Mouse (Mus musculus) urinary bladder, adult 2 months (tissue): ENCODE measurements around the gene Actr1a. TPM values are rescaled to one million over a fixed set of nuclear protein-coding genes. Genes with fewer than 3 reads are reported as not detected.

Experiments
- DNase-seq: peaks from one replicate; pipeline ENCODE4 v3.0.0; 2022; ENCODE audit warnings: low spot score
- polyA plus RNA-seq: library from polyadenylated mRNA; depleted of rRNA; stranded (reverse); fragments of >200 nt; gene quantifications from 2 replicates; pipeline ENCODE4 v1.2.3, GENCODE M21; 2012; rRNA removed

Actr1a gene
- 99.3 and 101 TPM in 2 replicates for polyA plus RNA-seq

GRCm38 (mm10) chr19:46395109-46396009, at the start of gene Actr1a:
Actr1a (minus strand) TSS chr19:46395748.
- peak; percentile 91 for DNase-seq

- DNase-seq = no peak
Observed at GRCm38 (mm10) chr19:46444209-46444608, 48.7 kb upstream of the Actr1a start.

DNA sequence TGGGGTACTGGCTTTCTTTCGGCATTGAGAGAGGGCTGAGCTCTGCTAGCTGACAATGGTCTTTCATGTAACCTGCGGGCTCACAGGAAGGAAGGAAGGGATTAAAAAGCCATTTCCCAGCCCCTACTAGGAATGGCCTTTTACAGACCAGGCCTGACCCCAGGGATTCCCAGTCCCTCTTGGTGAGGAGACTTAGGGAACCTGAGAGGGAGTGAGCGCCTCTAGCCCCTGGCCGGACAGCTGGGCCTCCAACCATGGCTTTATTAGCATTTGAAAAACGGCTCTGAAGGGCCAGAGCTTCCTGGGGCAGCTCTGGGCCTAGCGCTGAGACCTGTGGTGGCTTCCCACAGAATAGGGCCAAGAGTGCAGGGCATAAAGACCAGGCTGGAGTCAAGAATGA, 48.0 kb upstream of the Actr1a start:
- no peak for DNase-seq

GRCm38 (mm10) chr19:46435492-46435891, 39.9 kb upstream of the Actr1a start:
- DNase-seq = no peak

- no peak for DNase-seq
Observed at GRCm38 (mm10) chr19:46434591-46434990, 39.0 kb upstream of the Actr1a start.

DNA sequence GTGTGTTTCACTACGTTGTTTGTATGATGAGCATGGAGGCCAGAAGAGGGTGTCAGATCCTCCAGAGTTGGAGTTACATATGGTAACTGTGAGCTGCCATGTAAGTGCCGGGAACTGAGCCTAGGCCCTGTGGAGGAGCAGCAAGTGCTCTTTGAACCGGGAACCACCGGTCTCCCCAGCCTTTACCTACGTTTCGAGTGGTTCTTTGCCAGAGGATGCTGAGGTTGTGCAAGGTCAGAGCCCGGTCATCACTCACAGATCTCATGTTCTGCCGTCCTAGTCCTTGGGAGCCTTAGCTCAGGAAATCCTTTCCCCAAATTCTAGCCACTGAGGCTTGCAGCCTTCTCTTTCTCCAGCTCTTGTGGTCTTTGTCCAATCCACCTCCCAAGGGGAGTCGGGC, 38.6 kb upstream of the Actr1a start:
- DNase-seq = no peak

DNA sequence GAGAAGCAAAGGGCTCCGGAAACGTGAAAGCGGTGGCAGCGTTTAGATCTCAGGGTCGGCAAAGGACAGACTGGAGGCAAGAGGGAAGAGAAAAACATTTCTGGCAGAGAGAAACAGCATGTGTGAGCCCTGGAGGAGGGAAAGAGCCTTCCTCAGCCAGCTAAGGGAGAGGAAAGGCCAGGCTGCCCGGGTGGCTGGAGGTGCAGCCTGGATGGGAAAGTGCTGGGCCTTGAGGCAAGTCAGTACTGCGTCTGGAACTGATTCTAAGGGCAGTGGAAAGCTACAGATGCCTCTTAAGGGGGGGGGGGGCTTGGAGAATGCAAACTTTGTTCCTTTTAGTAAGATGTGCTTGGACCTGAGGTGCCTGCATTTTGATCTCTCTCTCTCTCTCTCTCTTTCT, 38.2 kb upstream of the Actr1a start:
- DNase-seq = no peak

GRCm38 (mm10) chr19:46429250-46429649, 33.7 kb upstream of the Actr1a start:
- no peak for DNase-seq

DNA sequence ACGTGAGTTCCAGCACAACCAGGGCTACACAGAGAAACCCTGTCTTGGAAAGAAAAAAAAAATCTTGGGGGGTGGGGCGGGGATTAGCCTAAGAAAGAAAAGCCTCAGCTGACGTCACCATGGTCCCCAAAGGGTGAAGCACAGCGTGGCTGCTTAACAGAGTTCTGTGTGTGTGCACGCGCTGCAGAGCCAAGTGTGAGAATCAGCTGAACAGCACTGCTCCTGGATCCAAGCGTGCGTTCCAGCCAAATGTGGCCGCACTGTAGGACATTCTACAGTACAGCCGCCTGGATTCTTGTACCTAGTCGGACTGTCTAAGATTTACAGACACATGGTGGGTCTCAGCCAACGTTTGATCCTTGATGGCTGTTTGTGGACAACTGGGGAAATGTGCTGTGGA, 30.9 kb upstream of the Actr1a start:
- no peak for DNase-seq

DNA sequence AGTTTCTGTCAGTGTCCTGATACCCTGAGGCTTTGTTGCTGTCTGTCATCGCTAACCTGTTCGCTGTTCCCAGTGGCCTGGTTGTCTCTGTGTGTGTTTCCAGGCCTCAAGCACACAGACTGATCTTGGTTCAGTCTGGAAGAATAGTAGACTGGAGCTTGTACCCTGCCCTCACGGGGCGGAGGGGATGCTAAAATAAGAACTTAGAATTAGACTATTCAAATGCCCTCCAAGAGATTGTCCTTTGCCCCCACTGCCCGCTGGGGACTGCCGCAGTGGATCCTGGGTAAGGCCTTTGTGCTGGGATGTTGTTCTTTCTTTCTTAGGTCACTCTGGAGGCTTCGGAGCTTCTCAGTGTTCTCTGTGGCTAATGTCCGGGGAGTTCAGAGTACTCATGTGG, 29.7 kb upstream of the Actr1a start:
- DNase-seq = no peak

GRCm38 (mm10) chr19:46422384-46423338, 27.1 kb upstream of the Actr1a start:
- no peak for DNase-seq

GRCm38 (mm10) chr19:46420410-46420809, 24.9 kb upstream of the Actr1a start:
- DNase-seq = no peak

DNA sequence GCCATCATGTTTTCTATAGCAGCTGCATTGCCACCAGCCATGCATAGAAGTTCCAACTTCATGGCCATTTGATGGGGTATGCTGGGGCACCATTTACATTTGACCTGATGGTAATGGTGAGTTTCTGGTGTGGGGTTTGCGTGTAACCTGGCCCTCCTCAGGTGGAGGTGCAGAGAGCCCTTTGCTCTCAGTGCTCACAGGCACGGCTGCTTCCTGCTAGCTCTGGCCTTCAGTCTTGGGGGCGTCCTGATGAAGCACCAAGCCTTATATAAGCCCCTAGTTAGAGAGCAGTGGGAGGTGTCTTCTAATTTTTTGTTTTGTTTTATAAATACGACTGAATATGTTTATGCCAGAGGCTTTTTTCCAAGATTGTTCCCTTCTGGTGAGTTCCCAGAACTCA, 22.5 kb upstream of the Actr1a start:
- no peak for DNase-seq

DNA sequence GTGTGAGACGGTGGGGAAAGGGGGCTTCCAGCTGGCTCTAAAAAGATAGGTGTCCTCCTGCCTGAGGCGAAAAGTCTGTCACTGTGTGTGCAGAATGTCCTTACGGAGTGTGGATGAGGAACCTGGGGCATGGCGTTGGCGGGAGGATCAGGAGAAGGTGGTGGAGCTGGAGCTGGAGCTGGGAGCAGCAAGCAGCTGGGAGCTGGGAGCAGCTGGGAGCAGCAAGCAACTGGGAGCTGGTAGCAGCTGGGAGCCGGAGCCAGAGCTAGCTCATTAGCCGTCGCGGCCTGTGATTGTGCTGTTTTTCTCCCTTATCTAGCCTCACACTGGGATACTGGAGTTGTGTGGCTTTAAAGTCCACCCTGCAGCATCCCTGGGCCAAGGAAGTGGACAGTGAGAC, 20.7 kb upstream of the Actr1a start:
- no peak for DNase-seq

DNA sequence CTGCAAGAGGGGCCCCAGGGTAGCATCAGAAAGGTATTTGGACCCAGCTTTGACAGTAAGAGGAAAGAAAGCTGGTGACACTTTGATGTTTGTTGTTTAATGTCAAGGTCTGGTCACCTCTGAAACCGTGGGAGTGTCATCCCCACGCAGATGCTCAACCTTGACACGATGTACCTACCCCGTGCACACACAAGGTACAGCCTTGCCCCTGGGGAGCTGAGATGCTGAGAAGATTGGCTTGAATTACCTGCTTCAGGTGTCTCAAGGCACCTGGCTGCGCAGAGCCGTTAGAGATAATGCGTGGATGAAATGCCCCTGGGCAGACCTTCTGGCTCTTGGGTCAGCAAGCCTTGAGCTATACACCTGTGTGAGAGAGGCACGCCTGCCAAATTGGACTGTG, 18.9 kb upstream of the Actr1a start:
- no peak for DNase-seq

DNA sequence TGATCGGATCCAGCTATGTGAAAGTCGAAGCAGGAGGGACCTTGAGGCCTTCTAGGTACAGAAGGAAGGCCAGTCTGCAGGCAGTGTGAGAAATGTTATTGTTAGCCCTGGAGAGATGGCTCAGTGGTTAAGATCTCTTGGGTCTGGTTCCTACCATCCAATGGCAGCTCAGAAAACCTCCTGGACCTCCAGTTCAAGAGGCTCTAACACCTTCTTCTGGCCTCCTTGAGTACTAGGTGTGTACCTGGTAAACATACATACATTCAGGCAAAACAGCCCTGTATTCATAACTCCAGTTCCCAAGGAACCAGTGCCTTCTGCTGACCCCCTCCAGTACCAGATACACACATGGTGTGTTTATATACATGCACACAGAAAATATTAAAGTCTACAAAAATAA, 18.4 kb upstream of the Actr1a start:
- DNase-seq = no peak

GRCm38 (mm10) chr19:46412056-46412805, 16.7 kb upstream of the Actr1a start:
- no peak for DNase-seq

GRCm38 (mm10) chr19:46409506-46409905, 14.0 kb upstream of the Actr1a start:
- no peak for DNase-seq

- DNase-seq = no peak
Observed at GRCm38 (mm10) chr19:46406592-46407386, 11.2 kb upstream of the Actr1a start.

GRCm38 (mm10) chr19:46404030-46404429, 8.5 kb upstream of the Actr1a start:
- no peak for DNase-seq

DNA sequence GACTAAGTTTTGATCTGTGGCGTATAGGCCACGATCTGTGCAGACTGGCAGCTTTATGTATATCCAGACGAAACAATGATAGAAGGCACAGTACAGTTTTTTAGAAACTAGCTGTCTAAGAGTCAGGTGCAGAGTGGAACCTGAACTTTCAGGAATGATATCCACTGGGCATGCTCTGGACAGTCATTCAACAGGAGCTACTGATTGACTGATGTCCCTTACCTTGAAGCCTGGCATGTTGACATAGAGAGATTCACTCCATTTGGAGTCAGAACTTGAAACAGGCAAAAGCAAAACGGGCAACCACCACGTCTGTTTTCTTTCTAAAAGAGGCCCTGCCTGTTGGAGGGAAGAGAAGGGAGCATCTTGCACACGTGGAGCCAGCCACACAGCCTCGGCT, 5.0 kb upstream of the Actr1a start:
- DNase-seq = no peak
